Mouse (Mus musculus): ENCODE data around the gene Npy. TPM values are rescaled to one million over a fixed set of nuclear protein-coding genes. Genes with fewer than 3 reads are reported as not detected.
A peak's percentile ranks its signal among the peaks of the same experiment; 100 is the strongest.

Npy gene
- polyA plus RNA-seq, 1 experiment from 2014 or later: 25.0 TPM

GRCm38 (mm10) chr6:49817625-49818024 lies 4.9 kb upstream of the Npy start:
- peaks cover 32% of the 10 kb centered on the region for H3K27me3 ChIP-seq
- H3K4me2 ChIP-seq: no peak overlapping the region
- H3K27ac ChIP-seq: no peak overlapping the region
- H3K36me3 ChIP-seq (replicated peaks): no peaks in the 10 kb centered on the region
- H3K4me1 ChIP-seq: peaks cover 9% of the 10 kb centered on the region
- H3K4me3 ChIP-seq (replicated peaks): no peak overlapping the region
- 70% methylated on average over 6 of the region's 6 CpGs for WGBS
- H3K9ac ChIP-seq: no peak overlapping the region
- ATAC-seq (ENCODE audit: low FRiP score): no peak
- H3K9me3 ChIP-seq: no peaks in the 10 kb centered on the region

GRCm38 (mm10) chr6:49822871-49823230 lies 341 bp downstream of the Npy start:
- 0% methylated on average over 10 of the region's 10 CpGs for WGBS
- Histone ChIP-seq H3K27ac (no peak overlapping the region), H3K9ac (peak overlapping the region; percentile 49; the same call in 1 of the 2 replicates), H3K4me1 (peaks cover 13% of the 10 kb centered on the region), H3K27me3 (peaks cover 74% of the 10 kb centered on the region), H3K4me3 (replicated peaks) (peak overlapping the region; percentile 49), H3K4me2 (peak overlapping the region; percentile 81), H3K9me3 (no peaks in the 10 kb centered on the region), H3K36me3 (replicated peaks) (no peaks in the 10 kb centered on the region)
- no peak for ATAC-seq (ENCODE audit: low FRiP score)

GRCm38 (mm10) chr6:49823371-49823770 lies 861 bp downstream of the Npy start:
- Histone ChIP-seq H3K27me3 (peaks cover 74% of the 10 kb centered on the region), H3K27ac (no peak overlapping the region), H3K4me3 (replicated peaks) (no peak overlapping the region; the same call in 1 of the 2 replicates), H3K4me2 (no peak overlapping the region; the same call in 1 of the 2 replicates), H3K9me3 (no peaks in the 10 kb centered on the region), H3K9ac (no peak overlapping the region), H3K4me1 (peaks cover 14% of the 10 kb centered on the region), H3K36me3 (replicated peaks) (no peaks in the 10 kb centered on the region)
- ATAC-seq (ENCODE audit: low FRiP score): no peak
- 4% methylated on average over 15 of the region's 15 CpGs for WGBS

GRCm38 (mm10) chr6:49823821-49824220 lies 1.3 kb downstream of the Npy start:
- no peaks in the 10 kb centered on the region for H3K36me3 ChIP-seq (replicated peaks)
- no peak overlapping the region for H3K4me3 ChIP-seq (replicated peaks)
- ATAC-seq (ENCODE audit: low FRiP score): no peak
- no peaks in the 10 kb centered on the region for H3K9me3 ChIP-seq
- no peak overlapping the region for H3K4me2 ChIP-seq
- WGBS: 14% methylated on average over 2 of the region's 2 CpGs
- no peak overlapping the region for H3K9ac ChIP-seq
- peaks cover 74% of the 10 kb centered on the region for H3K27me3 ChIP-seq
- no peak overlapping the region for H3K27ac ChIP-seq
- H3K4me1 ChIP-seq: peaks cover 16% of the 10 kb centered on the region

GRCm38 (mm10) chr6:49831579-49831978 lies 9.1 kb downstream of the Npy start:
- peaks cover 5% of the 10 kb centered on the region for H3K27me3 ChIP-seq
- 83% methylated on average over 2 of the region's 2 CpGs for WGBS

GRCm38 (mm10) chr6:49856830-49857229 lies 34.3 kb downstream of the Npy start:
- H3K27me3 ChIP-seq: no peaks in the 10 kb centered on the region
- 74% methylated on average over 2 of the region's 2 CpGs for WGBS
- no peak overlapping the region for H3K4me3 ChIP-seq (replicated peaks)
- no peak overlapping the region for H3K27ac ChIP-seq
- no peaks in the 10 kb centered on the region for H3K9me3 ChIP-seq
- no peak overlapping the region for H3K9ac ChIP-seq
- no peak for ATAC-seq (ENCODE audit: low FRiP score)
- H3K4me2 ChIP-seq: no peak overlapping the region
- no peaks in the 10 kb centered on the region for H3K4me1 ChIP-seq
- H3K36me3 ChIP-seq (replicated peaks): no peaks in the 10 kb centered on the region

More at GRCm38 (mm10) chr6:49831579-49831978, 9.1 kb downstream of the Npy start:
- Histone ChIP-seq H3K9ac (no peak overlapping the region), H3K4me2 (no peak overlapping the region), H3K27ac (no peak overlapping the region), H3K36me3 (replicated peaks) (no peaks in the 10 kb centered on the region), H3K4me3 (replicated peaks) (no peak overlapping the region), H3K4me1 (peaks cover 4% of the 10 kb centered on the region; the same call in 1 of the 2 replicates), H3K9me3 (no peaks in the 10 kb centered on the region)
- no peak for ATAC-seq (ENCODE audit: low FRiP score)

- H3K27me3 ChIP-seq: no peaks in the 10 kb centered on the region
- H3K36me3 ChIP-seq (replicated peaks): no peaks in the 10 kb centered on the region
- H3K4me3 ChIP-seq (replicated peaks): no peak overlapping the region
- WGBS: 81% methylated on average over 6 of the region's 6 CpGs
- H3K27ac ChIP-seq: no peak overlapping the region
- no peaks in the 10 kb centered on the region; the same call in 1 of the 2 replicates for H3K4me1 ChIP-seq
- no peak for ATAC-seq (ENCODE audit: low FRiP score)
- H3K9me3 ChIP-seq: no peaks in the 10 kb centered on the region
- no peak overlapping the region for H3K4me2 ChIP-seq
- no peak overlapping the region for H3K9ac ChIP-seq
These were observed 45.1 kb downstream of the Npy start for GRCm38 (mm10) chr6:49867571-49867970.

GRCm38 (mm10) chr6:49871071-49871470 lies 48.6 kb downstream of the Npy start:
- peaks cover 9% of the 10 kb centered on the region for H3K4me1 ChIP-seq
- no peak overlapping the region for H3K9ac ChIP-seq
- H3K36me3 ChIP-seq (replicated peaks): no peaks in the 10 kb centered on the region
- no peak for ATAC-seq (ENCODE audit: low FRiP score)
- no peaks in the 10 kb centered on the region for H3K9me3 ChIP-seq
- H3K4me3 ChIP-seq (replicated peaks): no peak overlapping the region
- H3K27me3 ChIP-seq: no peaks in the 10 kb centered on the region
- H3K27ac ChIP-seq: no peak overlapping the region
- H3K4me2 ChIP-seq: no peak overlapping the region
- 94% methylated on average over 6 of the region's 6 CpGs for WGBS

- Histone ChIP-seq H3K9me3 (no peaks in the 10 kb centered on the region), H3K27ac (no peak overlapping the region), H3K9ac (no peak overlapping the region), H3K4me2 (no peak overlapping the region), H3K4me1 (peaks cover 9% of the 10 kb centered on the region), H3K36me3 (replicated peaks) (no peaks in the 10 kb centered on the region), H3K4me3 (replicated peaks) (no peak overlapping the region), H3K27me3 (no peaks in the 10 kb centered on the region)
- 88% methylated on average over 1 of the region's 1 CpGs for WGBS
- no peak for ATAC-seq (ENCODE audit: low FRiP score)
These were observed 51.0 kb downstream of the Npy start for GRCm38 (mm10) chr6:49873556-49873955.

GRCm38 (mm10) chr6:49875160-49875559 lies 52.6 kb downstream of the Npy start:
- H3K27ac ChIP-seq: 0 out of 2 replicates have a peak overlapping the region, but pooled peaks have one; percentile 19
- H3K9ac ChIP-seq: no peak overlapping the region
- H3K4me3 ChIP-seq (replicated peaks): no peak overlapping the region
- H3K4me2 ChIP-seq: no peak overlapping the region
- 19% methylated on average over 2 of the region's 2 CpGs for WGBS
- no peak; the same call in 1 of the 2 replicates for ATAC-seq (ENCODE audit: low FRiP score)
- H3K4me1 ChIP-seq: peaks cover 9% of the 10 kb centered on the region
- H3K9me3 ChIP-seq: no peaks in the 10 kb centered on the region
- no peaks in the 10 kb centered on the region for H3K36me3 ChIP-seq (replicated peaks)
- H3K27me3 ChIP-seq: no peaks in the 10 kb centered on the region

GRCm38 (mm10) chr6:49875791-49876190 lies 53.3 kb downstream of the Npy start:
- H3K9me3 ChIP-seq: no peaks in the 10 kb centered on the region
- 0 out of 2 replicates have a peak overlapping the region, but pooled peaks have one; percentile 19 for H3K27ac ChIP-seq
- no peak for ATAC-seq (ENCODE audit: low FRiP score)
- H3K4me1 ChIP-seq: peaks cover 9% of the 10 kb centered on the region
- H3K9ac ChIP-seq: no peak overlapping the region
- no peak overlapping the region for H3K4me3 ChIP-seq (replicated peaks)
- 75% methylated on average over 6 of the region's 6 CpGs for WGBS
- no peaks in the 10 kb centered on the region for H3K27me3 ChIP-seq
- no peaks in the 10 kb centered on the region for H3K36me3 ChIP-seq (replicated peaks)
- no peak overlapping the region for H3K4me2 ChIP-seq
